ENCODE assay signal across 23 mouse cellular contexts in genomic region chr3:36053447-36053846, GRCm38 (mm10). TPM values are rescaled to one million over a fixed set of nuclear protein-coding genes. Genes with fewer than 3 reads are reported as not detected.
"Had no signal": no experiment of that assay in that cellular context is flagged by ENCODE, and none has a peak within 500 bp of the region (broad histone marks: within the 10 kb centered on the region; RNA-seq: fewer than 3 reads in every experiment).

Gene Ccdc144b, minus strand, starts transcription at chr3:36053547.

- H3K27ac ChIP-seq: neural tube, embryonic 12.5 days; neural tube, embryonic 13.5 days; neural tube, embryonic 15.5 days; stomach, embryonic 15.5 days; stomach, postnatal 0 days had no signal

- H3K9me3 ChIP-seq: neural tube, embryonic 12.5 days; neural tube, embryonic 13.5 days; neural tube, embryonic 15.5 days; stomach, embryonic 15.5 days had no signal

- H3K4me2 ChIP-seq: neural tube, embryonic 12.5 days; neural tube, embryonic 13.5 days; neural tube, embryonic 15.5 days; stomach, embryonic 15.5 days had no signal

- H3K9ac ChIP-seq: neural tube, embryonic 12.5 days; neural tube, embryonic 13.5 days; neural tube, embryonic 15.5 days; stomach, embryonic 15.5 days had no signal

- H3K4me3 ChIP-seq: neural tube, embryonic 12.5 days; neural tube, embryonic 13.5 days; neural tube, embryonic 15.5 days; stomach, embryonic 15.5 days had no signal

- H3K36me3 ChIP-seq: neural tube, embryonic 12.5 days; neural tube, embryonic 13.5 days; neural tube, embryonic 15.5 days; stomach, embryonic 15.5 days had no signal

- H3K4me1 ChIP-seq: neural tube, embryonic 12.5 days; neural tube, embryonic 13.5 days; neural tube, embryonic 15.5 days; stomach, embryonic 15.5 days had no signal

- DNase-seq: retina, postnatal 1 day; right cerebral cortex, adult 18-20 months; right cerebral cortex, postnatal 14 days; right cerebral cortex, postnatal 25 days; right cerebral cortex, postnatal 4 days; spleen, adult 18-20 months; thymus, adult 18-20 months; thymus, adult 2 months; thymus, postnatal 14 days; thymus, postnatal 25 days; thymus, postnatal 36 days; thymus, postnatal 4 days had no signal

- H3K27me3 ChIP-seq: neural tube, embryonic 12.5 days; neural tube, embryonic 13.5 days; neural tube, embryonic 15.5 days; stomach, embryonic 15.5 days had no signal

RNA-seq across cellular contexts. Expression of gene Ccdc144b, which starts in this region (rescaled TPM):
- polyA plus RNA-seq: neural tube, embryonic 11.5 days; neural tube, embryonic 12.5 days; neural tube, embryonic 13.5 days; neural tube, embryonic 14.5 days; neural tube, embryonic 15.5 days; small intestine, adult 2 months; spleen, adult 2 months; stomach, embryonic 14.5 days; stomach, embryonic 15.5 days; stomach, embryonic 16.5 days; stomach, postnatal 0 days had no signal
